Mouse (Mus musculus) MEL-GATA-1-ER (cell line): ENCODE measurements around the gene Gabpa.
A peak's percentile ranks its signal among the peaks of the same experiment; 100 is the strongest.

Source experiments
- DNase-seq: peaks from one replicate; pipeline ENCODE4 v3.0.0-alpha.2; 2012; ENCODE audit warnings: low read depth; ENCODE audit errors: extremely low read depth

Gene Gabpa

GRCm38 (mm10) chr16:84853492-84853891, 18.8 kb downstream of the Gabpa start:
- DNase-seq = no peak

GRCm38 (mm10) chr16:84864656-84865055, 29.9 kb downstream of the Gabpa start:
- no peak for DNase-seq

- no peak for DNase-seq
Measured at GRCm38 (mm10) chr16:84873805-84874204, 39.1 kb downstream of the Gabpa start.

GRCm38 (mm10) chr16:84875012-84875717, 40.4 kb downstream of the Gabpa start:
- DNase-seq = no peak

GRCm38 (mm10) chr16:84875718-84876035, 41.0 kb downstream of the Gabpa start:
- DNase-seq = no peak

GRCm38 (mm10) chr16:84876082-84876481, 41.4 kb downstream of the Gabpa start:
- DNase-seq = no peak

- peak; percentile 72 for DNase-seq
Measured at GRCm38 (mm10) chr16:84879146-84879545, 44.4 kb downstream of the Gabpa start.

GRCm38 (mm10) chr16:84881168-84881567, 46.4 kb downstream of the Gabpa start:
- no peak for DNase-seq

GRCm38 (mm10) chr16:84881754-84882321, 47.1 kb downstream of the Gabpa start:
- DNase-seq = peak; percentile 26

- DNase-seq = no peak
Measured at GRCm38 (mm10) chr16:84884572-84884971, 49.8 kb downstream of the Gabpa start.

GRCm38 (mm10) chr16:84902995-84903394, 68.3 kb downstream of the Gabpa start:
- DNase-seq = no peak

- no peak for DNase-seq
Measured at GRCm38 (mm10) chr16:84911477-84912165, 76.9 kb downstream of the Gabpa start.
